Mouse (Mus musculus) kidney, adult 2 months (tissue): ENCODE results near the gene Omg.

Experiments used
- CTCF ChIP-seq: fragments of 200-500 bp; conservative IDR thresholded peaks from 2 replicates; pipeline ENCODE4 v1.5.1; 2011; ENCODE audit warnings: low read depth, mild to moderate bottlenecking, control low read depth, low read length, moderate library complexity, mixed read lengths; ENCODE audit not compliant: insufficient read depth, insufficient read length
- POLR2A ChIP-seq: fragments of 200-500 bp; IDR thresholded peaks from one replicate; pipeline ENCODE4 v1.6.1; 2011; ENCODE audit warnings: low read depth, low read length, control low read depth

DNA sequence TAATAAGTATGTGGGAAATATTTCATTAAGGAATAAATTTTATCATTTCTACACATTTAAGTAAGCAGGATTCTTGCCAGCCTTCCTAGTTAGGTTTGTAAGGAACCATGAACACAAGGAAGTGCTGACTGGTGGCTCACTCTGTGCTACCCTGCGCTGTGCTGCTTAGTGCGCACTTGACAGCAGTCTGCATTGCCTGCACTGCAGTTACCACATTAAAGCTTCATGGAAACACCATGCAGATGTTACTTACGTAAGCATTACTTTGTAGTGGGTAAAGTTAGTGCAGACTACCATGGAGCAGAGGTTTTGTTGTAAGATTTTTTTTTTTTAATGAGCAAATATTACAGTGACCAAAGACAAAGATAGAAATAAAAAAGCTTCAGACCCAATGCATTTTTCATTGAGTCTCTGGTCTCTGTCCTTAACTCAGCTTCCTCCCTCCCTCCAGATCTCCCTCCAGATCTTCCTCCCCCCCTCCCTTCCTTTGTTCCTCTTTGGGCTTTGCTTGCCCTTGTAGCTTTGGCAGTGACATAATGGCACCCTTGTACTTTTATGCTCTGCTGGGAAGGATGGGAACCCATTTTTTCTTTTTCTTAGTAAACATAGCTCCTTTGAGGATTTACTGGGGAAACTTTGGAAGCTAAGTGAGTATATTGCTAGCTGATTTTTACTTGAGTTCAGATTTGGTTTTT is 43.0 kb downstream of the Omg start:
- no peak for TF ChIP-seq CTCF
- no peak for TF ChIP-seq POLR2A
